Mouse (Mus musculus) lung, postnatal 10 days (tissue): Measurements from ENCODE around the gene Msi2.
A peak's percentile ranks its signal among the peaks of the same experiment; 100 is the strongest.

ENCODE experiments used
- DNase-seq: peaks from one replicate; pipeline ENCODE4 v3.0.0; 2021

Gene Msi2

DNA sequence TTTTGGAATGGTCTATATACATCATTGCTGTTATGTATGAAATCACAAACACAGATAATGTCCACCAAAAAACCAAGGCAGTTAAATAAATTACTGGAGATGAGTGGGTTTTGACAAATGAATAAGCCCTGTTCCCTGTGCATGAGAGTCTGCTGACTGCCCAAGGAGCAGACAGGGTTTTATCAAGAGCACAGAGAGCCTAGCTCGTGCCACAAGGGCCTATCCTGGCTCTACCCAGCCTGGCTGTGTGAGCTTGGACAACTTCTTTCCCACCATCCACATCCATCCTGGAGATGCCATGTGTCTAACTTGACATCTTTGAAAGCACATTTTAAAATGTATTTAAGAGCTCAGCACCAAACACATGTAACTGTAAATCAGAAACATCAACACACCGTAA is 132.4 kb downstream of the Msi2 start:
- DNase-seq = no peak

DNA sequence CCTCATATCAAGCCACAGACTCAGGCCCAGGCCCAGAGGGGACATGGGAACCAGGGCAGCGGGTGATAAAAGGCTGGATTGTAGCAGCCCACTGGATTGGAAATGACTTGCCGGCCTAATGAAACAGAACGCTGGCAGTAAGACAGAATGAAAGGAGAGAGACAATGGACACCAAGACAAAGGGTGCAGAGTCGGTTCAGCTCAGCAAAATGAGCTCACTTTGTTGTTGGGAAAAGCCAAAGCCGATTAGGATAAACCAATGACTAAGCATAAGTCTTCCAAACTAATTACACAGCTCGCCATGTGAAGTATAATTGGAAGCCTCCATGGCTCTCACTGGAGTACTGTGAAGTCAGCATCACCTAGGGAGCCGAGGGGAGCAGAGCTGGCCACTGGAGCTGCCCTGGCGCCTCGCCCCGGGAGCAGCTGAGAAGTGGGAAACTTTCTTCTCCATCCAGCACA is 133.1 kb downstream of the Msi2 start:
- DNase-seq = no peak

- no peak for DNase-seq
Observed at GRCm38 (mm10) chr11:88583866-88584265, 134.4 kb downstream of the Msi2 start.

- no peak for DNase-seq
Observed at GRCm38 (mm10) chr11:88583259-88583833, 135.0 kb downstream of the Msi2 start.

DNA sequence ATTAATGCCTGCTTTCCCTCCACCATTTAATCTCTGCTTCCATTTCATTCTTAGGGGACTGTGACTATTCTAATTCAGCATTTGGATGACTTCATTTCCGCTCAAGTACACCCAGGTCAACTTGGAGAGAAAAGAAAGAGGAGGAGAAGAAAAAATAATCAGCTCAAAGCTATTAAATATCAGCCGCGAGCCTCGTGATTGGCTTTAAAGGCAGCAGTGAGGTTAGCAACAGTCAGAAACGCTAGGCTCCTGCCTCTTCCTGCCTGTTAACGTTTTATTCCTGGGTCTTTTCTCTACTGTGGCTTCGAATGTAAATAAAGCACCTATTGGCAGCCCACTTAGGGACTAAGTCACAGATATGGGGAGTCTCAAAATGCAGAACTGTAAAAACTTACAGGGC is 135.5 kb downstream of the Msi2 start:
- no peak for DNase-seq

GRCm38 (mm10) chr11:88582021-88582707 is 136.1 kb downstream of the Msi2 start:
- DNase-seq = no peak

DNA sequence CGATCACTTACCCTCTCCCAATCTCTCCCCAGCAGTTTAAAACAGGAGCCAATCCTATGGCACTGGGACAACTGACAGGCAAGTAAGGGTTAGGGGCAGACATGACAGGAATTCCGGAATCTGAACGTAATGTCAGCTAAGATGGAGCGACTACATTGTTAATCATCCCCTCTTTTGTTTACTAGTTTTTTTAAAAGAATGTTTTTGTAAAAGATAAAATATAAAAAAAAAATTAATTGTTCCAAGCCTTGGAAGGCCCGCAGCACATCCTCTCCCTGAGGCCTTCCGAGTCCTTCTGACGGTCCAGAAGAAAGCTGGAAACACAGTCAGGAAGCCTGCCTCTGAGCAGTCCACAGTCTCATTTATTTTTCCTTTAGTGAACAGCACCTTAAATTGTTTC is 136.9 kb downstream of the Msi2 start:
- no peak for DNase-seq

DNA sequence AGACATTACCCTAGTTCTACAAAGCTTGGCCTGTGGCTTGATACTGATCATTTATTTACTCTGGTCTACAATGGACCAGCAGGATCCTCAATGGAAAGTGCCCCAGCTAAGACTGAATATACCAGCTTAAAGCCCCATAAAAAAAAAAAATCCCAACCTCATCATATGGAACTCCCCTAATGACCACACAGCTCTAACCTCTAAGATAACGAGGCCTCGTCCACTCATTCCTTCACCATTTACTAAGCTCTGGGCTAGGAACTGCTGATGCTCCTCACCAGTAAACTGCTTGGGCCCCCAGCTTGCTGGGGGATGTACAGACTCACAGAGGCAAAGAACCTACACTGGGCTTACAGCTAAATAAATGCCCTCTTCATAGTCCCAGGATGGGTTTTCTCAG is 139.6 kb downstream of the Msi2 start:
- DNase-seq = no peak

DNA sequence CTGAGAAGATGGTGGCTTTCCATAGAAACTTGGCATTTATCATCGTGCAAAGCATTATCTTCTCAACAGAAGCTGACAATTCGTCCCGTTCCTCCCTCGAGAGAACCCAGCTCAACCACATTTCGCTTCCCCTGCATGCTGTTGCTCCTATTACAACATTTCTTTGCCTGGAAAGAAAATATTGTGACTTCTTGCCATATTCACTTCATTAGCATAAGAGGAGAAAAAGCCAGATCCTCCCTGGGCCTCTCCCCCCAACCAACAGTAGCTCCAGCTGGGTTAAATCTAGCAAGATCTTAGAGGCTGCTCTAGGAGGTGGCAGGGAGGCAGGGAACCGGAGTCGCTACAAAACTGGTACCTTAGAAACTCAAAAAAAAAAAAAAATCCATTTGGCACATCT is 141.2 kb downstream of the Msi2 start:
- peak; percentile 38 for DNase-seq

DNA sequence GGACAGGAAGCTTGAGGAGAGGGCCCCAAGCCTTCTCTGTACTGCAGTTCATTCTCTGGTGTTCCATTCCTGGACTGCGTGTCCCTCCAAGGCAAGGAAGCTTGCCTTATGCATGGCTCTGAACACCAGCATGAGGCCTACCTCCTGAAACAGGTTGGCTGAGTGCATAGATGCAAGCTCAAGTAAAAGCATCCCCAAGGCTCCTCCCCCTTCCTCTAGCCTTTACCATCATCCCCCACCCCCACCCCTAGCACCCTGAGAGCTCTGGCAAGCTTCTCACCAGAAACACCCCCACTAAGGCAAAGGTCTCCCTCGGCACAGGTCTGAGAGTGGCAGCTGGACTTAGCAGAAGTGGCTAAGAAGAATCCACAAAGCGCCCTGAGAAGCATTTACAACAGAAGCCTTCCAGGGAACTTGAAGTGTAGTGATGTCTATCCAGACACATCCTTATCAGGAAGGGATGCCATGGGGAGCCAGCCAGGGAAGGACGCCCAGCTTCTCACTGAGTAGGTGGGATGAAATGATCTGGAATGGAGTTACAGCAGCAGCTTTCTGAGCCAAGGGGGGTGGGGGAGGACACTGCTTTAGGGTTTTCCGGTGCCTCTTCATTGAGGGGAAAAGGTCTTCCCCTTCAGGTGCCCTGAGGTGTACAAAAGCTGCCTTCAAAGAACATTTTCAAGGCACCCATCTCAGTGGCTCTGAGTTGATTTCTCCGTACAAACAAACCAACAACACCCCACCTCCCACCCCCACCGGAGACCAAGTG is 141.9 kb downstream of the Msi2 start:
- peak; percentile 40 for DNase-seq

- no peak for DNase-seq
Observed at GRCm38 (mm10) chr11:88574575-88575360, 143.5 kb downstream of the Msi2 start.

DNA sequence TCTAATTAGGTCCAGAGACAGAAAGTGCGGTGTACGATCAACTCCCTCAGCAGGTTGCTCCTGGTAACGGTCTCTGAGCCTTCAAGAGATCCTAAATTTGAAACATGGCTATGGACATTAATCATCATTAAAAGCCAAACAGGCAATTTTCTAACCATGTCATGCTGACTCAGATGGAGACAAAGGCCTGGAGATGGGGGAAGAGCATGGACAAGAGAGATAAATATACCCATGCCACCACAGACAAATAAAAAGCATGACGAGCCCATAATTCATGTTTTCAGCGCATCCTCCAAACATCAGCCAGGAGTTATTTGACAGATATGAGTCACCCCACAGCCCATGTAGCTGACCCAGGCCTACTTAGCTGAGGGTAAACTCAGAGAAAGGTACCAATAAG is 145.3 kb downstream of the Msi2 start:
- DNase-seq = no peak

- no peak for DNase-seq
Observed at GRCm38 (mm10) chr11:88572461-88572860, 145.9 kb downstream of the Msi2 start.

GRCm38 (mm10) chr11:88570715-88571202 is 147.6 kb downstream of the Msi2 start:
- DNase-seq = no peak

DNA sequence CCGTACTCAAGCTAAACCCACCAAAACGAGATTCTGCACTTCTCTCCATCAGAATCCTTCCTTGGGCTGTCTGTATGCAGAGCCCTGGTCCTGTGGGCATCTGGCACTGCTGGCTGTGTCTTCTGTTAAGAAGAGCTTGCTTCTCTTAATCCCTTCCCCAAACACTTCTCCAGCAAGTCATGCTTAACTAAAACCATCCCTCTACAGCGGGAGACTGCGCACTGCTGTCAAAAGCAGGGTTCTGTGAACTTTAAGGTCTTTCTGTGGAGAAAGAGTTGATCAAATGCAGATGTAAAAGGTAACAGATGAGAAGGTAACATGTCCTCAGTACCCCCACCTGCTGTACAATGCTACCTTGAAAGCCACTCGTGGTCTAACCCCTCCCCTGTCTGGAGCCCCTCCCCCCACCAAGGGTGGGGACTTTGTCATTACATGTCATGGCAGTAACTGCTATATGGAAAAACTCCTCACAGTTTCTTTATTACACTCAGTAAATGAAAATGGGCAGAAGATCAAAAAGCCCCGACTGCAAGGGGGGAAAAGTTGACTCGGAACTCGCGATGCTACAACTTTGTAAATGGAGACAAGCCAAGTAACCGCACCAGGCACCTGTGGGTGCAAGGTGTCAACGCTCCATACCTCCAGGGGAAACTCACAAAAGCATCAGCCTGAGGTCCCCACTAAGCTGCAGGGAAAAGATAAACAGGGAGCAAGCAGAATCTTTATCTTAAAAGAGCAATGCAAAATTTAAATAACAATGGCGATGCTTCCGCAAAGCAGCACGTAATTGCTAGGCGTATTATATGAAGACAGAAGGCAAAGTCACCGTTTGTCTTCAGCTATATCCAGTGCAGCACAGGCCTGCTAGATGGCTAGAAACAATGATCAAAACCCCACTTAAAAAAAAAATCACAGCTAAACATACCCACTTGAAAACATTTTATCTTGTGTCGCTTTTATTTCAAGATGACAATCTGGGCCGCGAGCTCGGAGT is 151.4 kb downstream of the Msi2 start:
- DNase-seq = no peak

- DNase-seq = no peak
Observed at GRCm38 (mm10) chr11:88564810-88565209, 153.5 kb downstream of the Msi2 start.

DNA sequence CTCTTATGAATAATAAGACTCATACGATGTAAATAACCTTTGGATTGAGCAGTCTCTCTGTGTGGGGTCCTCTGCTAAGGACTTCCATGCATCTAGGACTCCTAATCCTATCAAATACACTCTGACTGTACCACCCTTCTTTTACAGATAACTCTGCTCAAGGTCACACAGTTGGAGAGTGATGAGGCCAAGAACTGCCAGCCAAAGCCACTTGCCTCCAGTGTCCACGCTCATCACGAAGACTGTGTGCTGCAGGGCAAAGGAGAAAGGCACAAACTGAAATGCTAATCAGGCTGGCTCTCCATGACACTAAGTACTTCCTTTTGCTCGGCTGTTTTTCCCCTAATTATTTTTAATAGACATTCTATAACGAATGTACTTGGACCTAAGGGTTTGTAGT is 153.9 kb downstream of the Msi2 start:
- DNase-seq = no peak

DNA sequence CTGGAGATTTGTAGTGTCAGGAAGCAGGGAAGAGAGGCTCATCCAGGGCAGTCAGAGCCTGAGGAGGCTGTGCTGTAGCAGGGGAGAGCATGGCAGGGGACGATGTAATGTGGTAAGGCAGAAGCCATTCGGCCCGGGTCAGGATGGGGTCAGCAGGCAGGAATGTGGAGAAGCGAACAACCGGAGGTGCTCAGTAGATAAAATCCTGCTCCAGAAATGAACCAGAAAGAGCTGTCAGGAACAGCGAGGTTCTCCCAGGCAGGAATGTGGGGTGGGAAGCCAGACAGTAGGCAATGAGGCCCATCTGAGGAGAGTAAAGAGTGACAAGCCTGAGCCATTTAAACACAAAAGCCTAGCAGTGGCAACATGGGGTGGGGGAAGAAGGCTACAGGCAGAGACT is 157.1 kb downstream of the Msi2 start:
- DNase-seq = no peak

DNA sequence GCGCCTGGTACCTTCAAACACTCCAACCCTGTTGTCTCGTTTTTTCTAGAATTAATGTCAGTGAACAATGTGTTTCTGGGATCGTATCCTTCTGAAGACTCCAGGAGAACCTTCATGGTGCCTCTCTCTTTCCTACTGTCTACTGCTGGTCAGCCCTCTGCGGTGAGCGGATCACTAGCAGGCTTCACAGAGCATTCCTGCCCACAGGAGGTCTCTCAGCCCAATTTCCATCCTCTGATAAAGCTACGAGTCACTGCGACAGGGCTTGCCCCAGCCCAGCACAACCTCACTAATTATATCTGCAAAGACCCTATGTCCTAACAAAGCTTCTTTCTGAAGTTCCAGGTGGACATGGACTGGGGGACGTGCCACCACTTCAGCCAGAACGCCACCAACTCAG is 157.7 kb downstream of the Msi2 start:
- DNase-seq = no peak

- DNase-seq = no peak
Observed at GRCm38 (mm10) chr11:88559365-88559970, 158.8 kb downstream of the Msi2 start.

DNA sequence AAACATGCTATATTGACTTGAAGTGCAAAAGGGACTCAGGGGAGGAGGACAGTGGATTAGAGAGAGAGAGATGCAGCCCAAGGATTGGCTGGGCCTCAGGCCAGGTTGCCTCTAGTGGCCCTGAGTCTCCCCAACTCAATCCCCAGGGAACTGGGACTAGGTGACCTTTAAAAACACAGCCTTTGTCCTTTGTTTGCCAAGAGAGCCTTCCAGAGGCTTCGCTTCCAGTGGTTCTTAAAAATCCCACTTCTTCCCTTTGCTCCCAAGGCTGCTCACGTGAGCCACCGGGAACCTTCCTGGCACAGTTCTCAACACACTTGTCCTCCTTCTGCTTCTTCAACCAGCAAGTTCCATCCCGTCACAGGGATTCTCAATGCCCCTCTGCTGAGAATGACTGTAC is 159.6 kb downstream of the Msi2 start:
- no peak for DNase-seq
